Mouse (Mus musculus) kidney, postnatal 0 days (tissue): ENCODE results near the gene Blzf1. TPM values are rescaled to one million over a fixed set of nuclear protein-coding genes. Genes with fewer than 3 reads are reported as not detected.
A peak's percentile ranks its signal among the peaks of the same experiment; 100 is the strongest.

Source experiments
- ATAC-seq: fragments of 200-750 bp; cut with Nextera tagmentation; replicated peaks from 2 replicates; pipeline ENCODE4 v1.8.0; 2017; ENCODE audit warnings: low read depth, moderate number of reproducible peaks, moderate TSS enrichment, moderate library complexity; ENCODE audit not compliant: low FRiP score
- DNase-seq: peaks from one replicate; pipeline ENCODE4 v3.0.0-alpha.2; 2016; ENCODE audit warnings: low spot score
- H3K27ac ChIP-seq: fragments of 300-500 bp; sonication (generic); 2 replicates; pipeline ENCODE4 v1.5.1; 2014; ENCODE audit warnings: mild to moderate bottlenecking
- H3K27me3 ChIP-seq: fragments of 300-500 bp; sonication (generic); 2 replicates; pipeline ENCODE4 v1.6.1; 2014; ENCODE audit warnings: low read length, mixed read lengths; ENCODE audit not compliant: insufficient read depth
- H3K36me3 ChIP-seq: fragments of 300-500 bp; sonication (generic); 2 replicates; pipeline ENCODE4 v1.6.1; 2014; ENCODE audit warnings: low read length, mixed read lengths; ENCODE audit not compliant: insufficient read depth
- H3K4me1 ChIP-seq: fragments of 300-500 bp; sonication (generic); replicated peaks from 2 replicates; pipeline ENCODE4 v1.6.1; 2014; ENCODE audit warnings: antibody characterized with exemption, low read length, mixed read lengths; ENCODE audit not compliant: insufficient read depth
- H3K4me2 ChIP-seq: fragments of 300-500 bp; sonication (generic); 2 replicates; pipeline ENCODE4 v1.6.1; 2014; ENCODE audit warnings: mild to moderate bottlenecking, low read length, moderate library complexity, mixed read lengths
- H3K4me3 ChIP-seq: fragments of 300-500 bp; sonication (generic); replicated peaks from 2 replicates; pipeline ENCODE4 v1.5.1; 2014; ENCODE audit warnings: low read depth, low read length
- H3K9ac ChIP-seq: fragments of 300-500 bp; sonication (generic); 2 replicates; pipeline ENCODE4 v1.6.1; 2014; ENCODE audit warnings: low read depth, low read length
- H3K9me3 ChIP-seq: fragments of 300-500 bp; sonication (generic); replicated peaks from 2 replicates; pipeline ENCODE4 v1.6.1; 2016; ENCODE audit warnings: low read length, inconsistent platforms, mixed read lengths
- CTCF ChIP-seq: IDR thresholded peaks from 2 replicates; pipeline ENCODE4 v1.5.1; 2016; ENCODE audit warnings: antibody characterized with exemption, low read depth, mild to moderate bottlenecking, moderate library complexity
- WGBS: fragments of 180-500 bp; shearing (Covaris S2); extraction: QIAGEN DNeasy Blood & Tissue Kit; methylation state at CpG from one replicate; pipeline ENCODE4 v1.1.7; 2014; 5-methylcytosine and 5-hydroxymethylcytosine counted together
- polyA plus RNA-seq: library from polyadenylated mRNA; unstranded; fragments of >200 nt; fragmentation: Nextera tagmentation; extraction: Ambion mirVana; gene quantifications from 2 replicates; pipeline ENCODE4 v1.2.1, GENCODE M21; 2015

Blzf1 gene
- polyA plus RNA-seq, 1 experiment from 2014 or later: 25.0 TPM

DNA sequence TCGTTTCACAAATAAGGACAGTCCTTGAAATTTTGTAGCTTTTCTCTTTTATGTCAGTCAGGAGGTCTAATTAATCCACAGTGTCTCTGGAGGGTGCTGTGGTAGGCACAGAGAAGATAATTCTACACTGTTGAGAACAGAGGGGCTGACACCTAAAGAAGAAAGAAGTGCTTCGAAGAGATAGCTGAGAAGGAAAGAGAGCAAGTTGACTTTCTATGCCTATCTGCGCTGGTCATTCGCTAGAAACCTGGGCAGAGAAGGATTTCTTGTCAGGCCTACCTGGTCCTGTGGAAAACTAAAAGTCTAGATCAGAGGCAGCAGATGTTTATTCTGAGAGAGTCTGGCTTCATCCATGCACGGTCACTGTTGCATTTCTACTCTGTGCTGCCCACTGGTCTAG is 6.8 kb upstream of the Blzf1 start:
- H3K27ac ChIP-seq: no peak overlapping the region
- no peak for DNase-seq
- TF ChIP-seq CTCF: no peak
- 93% methylated on average over 5 of the region's 5 CpGs for WGBS
- H3K4me2 ChIP-seq: no peak overlapping the region
- peaks cover 11% of the 10 kb centered on the region for H3K36me3 ChIP-seq
- no peaks in the 10 kb centered on the region for H3K27me3 ChIP-seq
- no peaks in the 10 kb centered on the region for H3K4me1 ChIP-seq
- no peak overlapping the region for H3K4me3 ChIP-seq
- no peak overlapping the region for H3K9ac ChIP-seq
- ATAC-seq: no peak
- H3K9me3 ChIP-seq: no peaks in the 10 kb centered on the region

GRCm38 (mm10) chr1:164307922-164308321 is 633 bp upstream of the Blzf1 start:
- no peaks in the 10 kb centered on the region for H3K27me3 ChIP-seq
- H3K9me3 ChIP-seq: no peaks in the 10 kb centered on the region
- DNase-seq (no peak), ATAC-seq (no peak)
- peak overlapping the region; percentile 79 for H3K4me3 ChIP-seq
- TF ChIP-seq CTCF: no peak
- peak overlapping the region; percentile 78 for H3K4me2 ChIP-seq
- 14% methylated on average over 10 of the region's 10 CpGs for WGBS
- peak overlapping the region; percentile 63 for H3K27ac ChIP-seq
- peak overlapping the region; percentile 56 for H3K9ac ChIP-seq
- H3K36me3 ChIP-seq: peaks cover 3% of the 10 kb centered on the region; the same call in 1 of the 2 replicates
- H3K4me1 ChIP-seq: no peaks in the 10 kb centered on the region; the same call in 1 of the 2 replicates

DNA sequence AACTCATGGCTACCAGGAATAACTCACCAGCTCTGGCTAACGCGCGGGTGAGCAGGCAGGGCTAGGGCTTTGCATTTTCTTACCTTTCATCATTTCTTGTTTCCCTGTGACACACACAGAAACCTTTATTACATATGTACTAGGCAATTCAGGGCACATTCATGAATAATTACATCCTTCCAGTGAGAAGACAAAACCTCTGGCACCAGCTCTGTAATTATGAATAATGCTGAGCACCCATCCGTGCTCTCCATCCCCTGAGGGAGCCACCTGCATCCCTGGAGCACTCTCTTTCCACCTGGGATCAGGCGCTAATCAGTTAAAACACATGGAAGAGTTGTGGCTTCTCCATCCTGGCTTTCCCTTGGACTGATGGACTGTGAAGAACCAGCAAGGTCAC is 3.5 kb downstream of the Blzf1 start, which contains the start of gene Nme7:
Gene Nme7, plus strand, starts transcription at position 301 of the 400 bp plus-strand sequence.
- Histone ChIP-seq H3K27ac (no peak within 1 kb of the TSS), H3K4me2 (no peak within 1 kb of the TSS), H3K4me1 (no peaks in the 10 kb centered on the region; the same call in 1 of the 2 replicates), H3K27me3 (no peaks in the 10 kb centered on the region), H3K4me3 (no peak within 1 kb of the TSS), H3K9ac (no peak within 1 kb of the TSS), H3K36me3 (peaks cover 34% of the 10 kb centered on the region), H3K9me3 (no peaks in the 10 kb centered on the region)
- 85% methylated on average over 5 of the region's 5 CpGs for WGBS
- no peak for DNase-seq
- TF ChIP-seq CTCF: no peak
- ATAC-seq: no peak

DNA sequence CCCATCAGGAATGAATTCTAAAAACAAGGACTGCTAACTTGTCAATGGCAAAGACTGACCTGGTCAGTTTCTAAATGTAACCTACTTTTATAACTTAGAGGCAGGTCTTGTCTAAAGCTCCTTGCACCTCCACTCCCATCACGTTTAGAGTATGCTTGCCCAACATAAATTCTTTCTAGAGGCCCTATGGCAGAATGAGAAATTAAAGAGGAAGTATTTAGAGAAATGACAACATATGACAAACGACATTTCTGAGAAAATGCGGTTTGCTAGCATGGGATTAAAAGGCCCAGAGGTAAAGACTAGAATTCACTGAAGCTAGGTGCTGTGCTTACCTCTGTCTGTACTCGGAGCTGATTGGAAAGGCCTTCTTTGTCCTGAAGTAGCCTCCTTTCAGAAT is 5.3 kb downstream of the Blzf1 start:
- H3K27me3 ChIP-seq: no peaks in the 10 kb centered on the region
- 91% methylated on average over 4 of the region's 4 CpGs for WGBS
- H3K9me3 ChIP-seq: no peaks in the 10 kb centered on the region
- no peak overlapping the region for H3K27ac ChIP-seq
- no peak for TF ChIP-seq CTCF
- no peaks in the 10 kb centered on the region; the same call in 1 of the 2 replicates for H3K4me1 ChIP-seq
- no peak overlapping the region for H3K4me2 ChIP-seq
- no peak overlapping the region for H3K9ac ChIP-seq
- peaks cover 45% of the 10 kb centered on the region for H3K36me3 ChIP-seq
- DNase-seq (no peak), ATAC-seq (no peak)
- no peak overlapping the region for H3K4me3 ChIP-seq

GRCm38 (mm10) chr1:164296473-164296872 is 10.8 kb downstream of the Blzf1 start:
- WGBS: 89% methylated on average over 4 of the region's 5 CpGs
- Histone ChIP-seq H3K27me3 (no peaks in the 10 kb centered on the region), H3K27ac (no peak overlapping the region), H3K4me3 (no peak overlapping the region), H3K4me2 (no peak overlapping the region), H3K36me3 (peaks cover 42% of the 10 kb centered on the region), H3K9me3 (no peaks in the 10 kb centered on the region), H3K9ac (no peak overlapping the region), H3K4me1 (no peaks in the 10 kb centered on the region)
- ATAC-seq: no peak
- no peak for TF ChIP-seq CTCF
- DNase-seq: no peak

DNA sequence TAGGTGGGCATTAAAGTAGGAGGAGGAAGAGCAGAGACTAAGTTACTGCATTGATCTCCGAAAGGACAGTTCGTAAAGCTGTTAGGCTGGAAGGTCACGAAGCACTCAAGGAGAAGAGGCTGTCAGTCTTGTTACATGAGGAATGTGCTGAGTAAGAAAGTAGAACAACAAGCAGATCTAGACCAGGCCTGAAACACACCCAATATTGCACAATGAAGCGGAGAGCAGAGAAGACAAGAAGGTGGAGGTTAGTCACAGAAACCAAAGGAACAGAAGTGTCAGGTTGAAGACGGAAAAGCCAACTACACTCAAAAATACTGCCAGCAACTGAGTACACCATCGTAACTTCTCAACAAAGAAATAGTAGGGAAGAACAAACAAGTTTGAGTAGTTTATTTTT is 13.2 kb downstream of the Blzf1 start:
- DNase-seq (no peak), ATAC-seq (no peak)
- no peak overlapping the region for H3K4me3 ChIP-seq
- no peak overlapping the region for H3K4me2 ChIP-seq
- WGBS: 92% methylated on average over 6 of the region's 6 CpGs
- H3K4me1 ChIP-seq: no peaks in the 10 kb centered on the region
- no peaks in the 10 kb centered on the region for H3K9me3 ChIP-seq
- peaks cover 33% of the 10 kb centered on the region for H3K36me3 ChIP-seq
- H3K27ac ChIP-seq: no peak overlapping the region
- no peaks in the 10 kb centered on the region for H3K27me3 ChIP-seq
- no peak overlapping the region for H3K9ac ChIP-seq
- no peak for TF ChIP-seq CTCF

- no peak overlapping the region for H3K4me2 ChIP-seq
- no peak overlapping the region for H3K27ac ChIP-seq
- no peaks in the 10 kb centered on the region for H3K9me3 ChIP-seq
- H3K27me3 ChIP-seq: no peaks in the 10 kb centered on the region
- H3K4me3 ChIP-seq: no peak overlapping the region
- 90% methylated on average over 5 of the region's 5 CpGs for WGBS
- H3K9ac ChIP-seq: no peak overlapping the region
- 0 out of 2 replicates have a peak, but pooled peaks have one; percentile 18 for TF ChIP-seq CTCF
- no peaks in the 10 kb centered on the region for H3K4me1 ChIP-seq
- ATAC-seq (no peak), DNase-seq (no peak)
- peaks cover 20% of the 10 kb centered on the region for H3K36me3 ChIP-seq
Observed at GRCm38 (mm10) chr1:164292040-164292439, 15.2 kb downstream of the Blzf1 start.
